Mouse (Mus musculus) heart, embryonic 12.5 days (tissue): Measurements from ENCODE around the gene Slit3. TPM values are rescaled to one million over a fixed set of nuclear protein-coding genes. Genes with fewer than 3 reads are reported as not detected.
A peak's percentile ranks its signal among the peaks of the same experiment; 100 is the strongest.

Experiments
- ATAC-seq: fragments of 200-750 bp; cut with Nextera tagmentation; 2 replicates; pipeline ENCODE4 v1.8.0; 2017; ENCODE audit warnings: moderate TSS enrichment, moderate library complexity; ENCODE audit not compliant: insufficient number of reproducible peaks, low FRiP score
- H3K27ac ChIP-seq: fragments of 300-500 bp; sonication (generic); 2 replicates; pipeline ENCODE4 v1.5.1; 2016; ENCODE audit warnings: mild to moderate bottlenecking, moderate library complexity; ENCODE audit not compliant: poor library complexity, severe bottlenecking
- H3K27me3 ChIP-seq: fragments of 300-500 bp; sonication (generic); replicated peaks from 2 replicates; pipeline ENCODE4 v1.6.1; 2016; ENCODE audit warnings: mild to moderate bottlenecking, moderate library complexity
- H3K36me3 ChIP-seq: fragments of 300-500 bp; sonication (generic); 2 replicates; pipeline ENCODE4 v1.6.1; 2016; ENCODE audit warnings: mild to moderate bottlenecking, moderate library complexity
- H3K4me1 ChIP-seq: fragments of 300-500 bp; sonication (generic); replicated peaks from 2 replicates; pipeline ENCODE4 v1.6.1; 2016; ENCODE audit warnings: mild to moderate bottlenecking
- H3K4me2 ChIP-seq: fragments of 300-500 bp; sonication (generic); 2 replicates; pipeline ENCODE4 v1.6.1; 2016; ENCODE audit warnings: mild to moderate bottlenecking, moderate library complexity
- H3K4me3 ChIP-seq: fragments of 300-500 bp; sonication (generic); 2 replicates; pipeline ENCODE4 v1.5.1; 2016; ENCODE audit warnings: mild to moderate bottlenecking
- H3K9ac ChIP-seq: fragments of 300-500 bp; sonication (generic); 2 replicates; pipeline ENCODE4 v1.6.1; 2016; ENCODE audit warnings: mild to moderate bottlenecking, moderate library complexity
- H3K9me3 ChIP-seq: fragments of 300-500 bp; sonication (generic); replicated peaks from 2 replicates; pipeline ENCODE4 v1.6.1; 2016; ENCODE audit warnings: mild to moderate bottlenecking, moderate library complexity
- WGBS: fragments of 180-500 bp; shearing (Covaris S2); methylation state at CpG from one replicate; pipeline ENCODE4 v1.1.7; 2016; 5-methylcytosine and 5-hydroxymethylcytosine counted together
- polyA plus RNA-seq: library from polyadenylated mRNA; unstranded; fragments of >200 nt; fragmentation: Nextera tagmentation; extraction: Ambion mirVana; gene quantifications from 2 replicates; pipeline ENCODE4 v1.2.1, GENCODE M21; 2016

The Slit3 gene
- polyA plus RNA-seq, 1 experiment from 2014 or later = 17.4 TPM

GRCm38 (mm10) chr11:35292228-35292747 is 171.3 kb downstream of the Slit3 start:
- H3K9ac ChIP-seq = no peak overlapping the region
- no peak for ATAC-seq
- H3K27ac ChIP-seq = no peak overlapping the region; the same call in 1 of the 2 replicates
- H3K9me3 ChIP-seq = no peaks in the 10 kb centered on the region
- no peak overlapping the region for H3K4me2 ChIP-seq
- no peaks in the 10 kb centered on the region for H3K27me3 ChIP-seq
- no peaks in the 10 kb centered on the region for H3K36me3 ChIP-seq
- peaks cover 46% of the 10 kb centered on the region for H3K4me1 ChIP-seq
- 49% methylated on average over 8 of the region's 8 CpGs for WGBS
- H3K4me3 ChIP-seq = no peak overlapping the region

GRCm38 (mm10) chr11:35293197-35293596 is 172.2 kb downstream of the Slit3 start:
- 19% methylated on average over 5 of the region's 5 CpGs for WGBS
- Histone ChIP-seq H3K4me1 (peaks cover 43% of the 10 kb centered on the region), H3K36me3 (no peaks in the 10 kb centered on the region), H3K4me3 (no peak overlapping the region), H3K27ac (peak overlapping the region; percentile 53), H3K27me3 (no peaks in the 10 kb centered on the region), H3K4me2 (peak overlapping the region; percentile 12), H3K9ac (no peak overlapping the region), H3K9me3 (no peaks in the 10 kb centered on the region)
- ATAC-seq = 0 out of 2 replicates have a peak, but pooled peaks have one; percentile 43

- H3K9me3 ChIP-seq = no peaks in the 10 kb centered on the region
- no peak overlapping the region for H3K27ac ChIP-seq
- H3K4me3 ChIP-seq = no peak overlapping the region
- ATAC-seq = no peak
- no peak overlapping the region for H3K4me2 ChIP-seq
- no peaks in the 10 kb centered on the region for H3K36me3 ChIP-seq
- no peaks in the 10 kb centered on the region for H3K27me3 ChIP-seq
- H3K9ac ChIP-seq = no peak overlapping the region
- WGBS = 58% methylated on average over 7 of the region's 7 CpGs
- peaks cover 35% of the 10 kb centered on the region for H3K4me1 ChIP-seq
Measured at GRCm38 (mm10) chr11:35294670-35295069, 173.6 kb downstream of the Slit3 start.

GRCm38 (mm10) chr11:35295162-35295799 is 174.3 kb downstream of the Slit3 start:
- no peak for ATAC-seq
- 68% methylated on average over 3 of the region's 3 CpGs for WGBS
- no peak overlapping the region for H3K27ac ChIP-seq
- H3K9ac ChIP-seq = no peak overlapping the region
- H3K36me3 ChIP-seq = no peaks in the 10 kb centered on the region
- H3K9me3 ChIP-seq = no peaks in the 10 kb centered on the region
- no peaks in the 10 kb centered on the region for H3K27me3 ChIP-seq
- H3K4me2 ChIP-seq = no peak overlapping the region
- H3K4me3 ChIP-seq = no peak overlapping the region
- peaks cover 35% of the 10 kb centered on the region for H3K4me1 ChIP-seq

- no peaks in the 10 kb centered on the region for H3K27me3 ChIP-seq
- H3K4me3 ChIP-seq = no peak overlapping the region
- no peak for ATAC-seq
Measured at GRCm38 (mm10) chr11:35296803-35297202, 175.8 kb downstream of the Slit3 start.

GRCm38 (mm10) chr11:35297319-35297718 is 176.3 kb downstream of the Slit3 start:
- Histone ChIP-seq H3K9ac (no peak overlapping the region), H3K27ac (no peak overlapping the region), H3K36me3 (no peaks in the 10 kb centered on the region), H3K4me2 (no peak overlapping the region), H3K4me3 (no peak overlapping the region), H3K4me1 (peaks cover 29% of the 10 kb centered on the region), H3K27me3 (no peaks in the 10 kb centered on the region), H3K9me3 (no peaks in the 10 kb centered on the region)
- 65% methylated on average over 5 of the region's 5 CpGs for WGBS
- no peak for ATAC-seq

More at GRCm38 (mm10) chr11:35296803-35297202, 175.8 kb downstream of the Slit3 start:
- H3K4me2 ChIP-seq = no peak overlapping the region
- no peaks in the 10 kb centered on the region for H3K36me3 ChIP-seq
- no peaks in the 10 kb centered on the region for H3K9me3 ChIP-seq
- H3K4me1 ChIP-seq = peaks cover 34% of the 10 kb centered on the region
- H3K27ac ChIP-seq = no peak overlapping the region
- 87% methylated on average over 5 of the region's 5 CpGs for WGBS
- H3K9ac ChIP-seq = no peak overlapping the region

- no peak overlapping the region for H3K4me2 ChIP-seq
- no peak overlapping the region for H3K27ac ChIP-seq
- no peaks in the 10 kb centered on the region for H3K36me3 ChIP-seq
- 79% methylated on average over 2 of the region's 2 CpGs for WGBS
- peaks cover 17% of the 10 kb centered on the region for H3K4me1 ChIP-seq
- H3K27me3 ChIP-seq = no peaks in the 10 kb centered on the region
- H3K9me3 ChIP-seq = no peaks in the 10 kb centered on the region
- no peak overlapping the region for H3K9ac ChIP-seq
- no peak overlapping the region for H3K4me3 ChIP-seq
- no peak for ATAC-seq
Measured at GRCm38 (mm10) chr11:35298526-35298925, 177.5 kb downstream of the Slit3 start.

- no peaks in the 10 kb centered on the region for H3K27me3 ChIP-seq
- H3K9ac ChIP-seq = no peak overlapping the region
- no peak overlapping the region for H3K4me2 ChIP-seq
- 77% methylated on average over 7 of the region's 7 CpGs for WGBS
- no peak overlapping the region for H3K27ac ChIP-seq
- ATAC-seq = no peak
- H3K36me3 ChIP-seq = no peaks in the 10 kb centered on the region
- H3K9me3 ChIP-seq = no peaks in the 10 kb centered on the region
- no peak overlapping the region for H3K4me3 ChIP-seq
- H3K4me1 ChIP-seq = peaks cover 4% of the 10 kb centered on the region; the same call in 1 of the 2 replicates
Measured at GRCm38 (mm10) chr11:35299857-35300375, 178.9 kb downstream of the Slit3 start.

GRCm38 (mm10) chr11:35302272-35302671 is 181.2 kb downstream of the Slit3 start:
- H3K9me3 ChIP-seq = no peaks in the 10 kb centered on the region
- no peak overlapping the region for H3K27ac ChIP-seq
- no peak overlapping the region for H3K4me2 ChIP-seq
- no peaks in the 10 kb centered on the region for H3K4me1 ChIP-seq
- no peaks in the 10 kb centered on the region for H3K27me3 ChIP-seq
- no peak overlapping the region for H3K9ac ChIP-seq
- no peaks in the 10 kb centered on the region for H3K36me3 ChIP-seq
- no peak overlapping the region for H3K4me3 ChIP-seq
- 69% methylated on average over 5 of the region's 5 CpGs for WGBS
- no peak for ATAC-seq

- Histone ChIP-seq H3K4me1 (no peaks in the 10 kb centered on the region), H3K4me2 (no peak overlapping the region), H3K4me3 (no peak overlapping the region), H3K36me3 (no peaks in the 10 kb centered on the region), H3K9me3 (no peaks in the 10 kb centered on the region), H3K27ac (no peak overlapping the region), H3K27me3 (no peaks in the 10 kb centered on the region), H3K9ac (no peak overlapping the region)
- ATAC-seq = no peak
- WGBS = 73% methylated on average over 8 of the region's 8 CpGs
Measured at GRCm38 (mm10) chr11:35304216-35304975, 183.4 kb downstream of the Slit3 start.

GRCm38 (mm10) chr11:35305111-35305510 is 184.1 kb downstream of the Slit3 start:
- no peak overlapping the region for H3K4me3 ChIP-seq
- no peak for ATAC-seq
- no peak overlapping the region for H3K4me2 ChIP-seq
- H3K9me3 ChIP-seq = no peaks in the 10 kb centered on the region
- no peaks in the 10 kb centered on the region for H3K27me3 ChIP-seq
- H3K9ac ChIP-seq = no peak overlapping the region
- 70% methylated on average over 5 of the region's 5 CpGs for WGBS
- H3K27ac ChIP-seq = no peak overlapping the region
- H3K36me3 ChIP-seq = no peaks in the 10 kb centered on the region
- no peaks in the 10 kb centered on the region for H3K4me1 ChIP-seq
